Mouse (Mus musculus): ENCODE measurements at regions not wholly inside any gene's neighbourhood (a gene's known extent, or its start where the extent isn't known, plus 50 kb on each side); places are given as distances from the start of the nearest gene placed in this dataset.

DNA sequence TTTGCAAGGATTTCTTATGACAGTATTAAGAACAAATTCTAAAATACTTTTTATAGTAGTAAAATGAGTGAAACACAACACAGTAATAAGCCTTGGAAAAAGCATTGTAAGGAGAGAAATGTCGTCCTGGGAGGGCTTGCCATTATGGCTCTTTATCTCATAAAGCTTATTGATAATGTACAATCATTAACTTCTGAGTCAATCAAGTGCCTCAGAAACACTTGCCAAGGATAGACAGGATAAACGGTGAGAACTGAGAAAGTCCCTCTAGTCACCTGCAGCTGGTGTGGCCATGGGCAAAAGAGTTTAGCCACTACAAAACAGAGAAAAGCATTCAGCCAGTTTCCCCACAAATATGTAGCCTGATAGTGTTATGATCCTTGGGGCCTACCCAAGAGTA is 1386.8 kb upstream of the Alcam start:
- Histone ChIP-seq H3K4me2 (ENCODE audit: low read depth) (no peak overlapping the region), H3K4me3 (no peak overlapping the region), H3K27me3 (ENCODE audit: control insufficient read depth, insufficient read depth, insufficient read length) (no peaks in the 10 kb centered on the region), H3ac (ENCODE audit: control insufficient read depth, insufficient read length) (no peak overlapping the region), H3K79me2 (ENCODE audit: control insufficient read depth, insufficient read depth) (no peaks in the 10 kb centered on the region), H3K36me3 (ENCODE audit: control insufficient read depth, insufficient read depth) (no peaks in the 10 kb centered on the region)
- TF ChIP-seq SRF (IDR thresholded peaks at IDR 0.05; ENCODE audit: control insufficient read depth, insufficient read length, low read depth) (no peak), TCF12 (IDR thresholded peaks at IDR 0.05; ENCODE audit: insufficient read depth, poor library complexity, severe bottlenecking) (no peak), TCF3 (IDR thresholded peaks at IDR 0.05; ENCODE audit: insufficient read length, low read depth) (no peak), POLR2AphosphoS2 (IDR thresholded peaks at IDR 0.05; ENCODE audit: insufficient read length, low read depth) (no peak), CEBPB (IDR thresholded peaks at IDR 0.05; ENCODE audit: insufficient read depth, poor library complexity, severe bottlenecking) (no peak), MAX (IDR thresholded peaks at IDR 0.05; ENCODE audit: low read depth) (no peak)

Measured in myocyte (in vitro differentiated cells).